Comparison of ENCODE assay signal across 9 mouse cellular contexts in genomic region chr17:35232659-35233058, GRCm38 (mm10). TPM values are rescaled to one million over a fixed set of nuclear protein-coding genes. Genes with fewer than 3 reads are reported as not detected.
DNase-seq lines count a peak whose midpoint lies in the region; ATAC-seq and TF ChIP-seq lines count a peak whose summit lies in the region.
"Had no signal": no experiment of that assay in that cellular context is flagged by ENCODE, and none has a peak within 500 bp of the region (broad histone marks: within the 10 kb centered on the region; RNA-seq: fewer than 3 reads in every experiment).

No protein-coding gene starts in this region.

- H3K27ac ChIP-seq in heart, embryonic 15.5 days, result peak overlapping the region; percentile 96
- H3K27ac ChIP-seq in midbrain, embryonic 15.5 days, result no peak overlapping the region
- no peak overlapping the region for H3K27ac ChIP-seq in midbrain, postnatal 0 days (ENCODE audit: low read depth, low read length)
- H3K27ac ChIP-seq in limb, embryonic 14.5 days (replicated peaks; ENCODE audit: low read depth, low read length), result peak overlapping the region; percentile 63; the same call in 1 of the 2 replicates

- no peak overlapping the region for H3K9ac ChIP-seq in heart, embryonic 15.5 days
- no peak overlapping the region for H3K9ac ChIP-seq in midbrain, embryonic 15.5 days
- H3K9ac ChIP-seq in midbrain, postnatal 0 days (replicated peaks; ENCODE audit: low read length, poor library complexity, severe bottlenecking), result no peak overlapping the region
- no peak overlapping the region for H3K9ac ChIP-seq in limb, embryonic 14.5 days (ENCODE audit: low read depth, low read length, severe bottlenecking)

- no peak for DNase-seq in heart, postnatal 10 days
- DNase-seq in midbrain, postnatal 0 days (ENCODE audit: low spot score), result no peak
- no peak for DNase-seq in limb, embryonic 14.5 days (ENCODE audit: low spot score)
- DNase-seq in thymus, postnatal 25 days, result peak; percentile 70
- no peak for DNase-seq in right cerebral cortex, postnatal 25 days
- DNase-seq in adrenal gland, postnatal 14 days, result no peak

- WGBS in heart, embryonic 15.5 days, result 68% methylated on average over 5 of the region's 5 CpGs
- 85% methylated on average over 5 of the region's 5 CpGs for WGBS in midbrain, embryonic 15.5 days
- WGBS in midbrain, postnatal 0 days, result 89% methylated on average over 5 of the region's 5 CpGs
- 78% methylated on average over 5 of the region's 5 CpGs for WGBS in limb, embryonic 14.5 days

- no peaks in the 10 kb centered on the region for H3K27me3 ChIP-seq in heart, embryonic 15.5 days
- H3K27me3 ChIP-seq in midbrain, embryonic 15.5 days (replicated peaks), result no peaks in the 10 kb centered on the region
- no peaks in the 10 kb centered on the region for H3K27me3 ChIP-seq in midbrain, postnatal 0 days (ENCODE audit: insufficient read depth, low read length)
- no peaks in the 10 kb centered on the region for H3K27me3 ChIP-seq in limb, embryonic 14.5 days (ENCODE audit: control insufficient read depth, insufficient read depth, low read length)

- H3K4me3 ChIP-seq in heart, embryonic 15.5 days, result no peak overlapping the region
- H3K4me3 ChIP-seq in midbrain, embryonic 15.5 days, result no peak overlapping the region
- H3K4me3 ChIP-seq in midbrain, postnatal 0 days (ENCODE audit: low read depth, low read length), result no peak overlapping the region
- no peak overlapping the region for H3K4me3 ChIP-seq in limb, embryonic 14.5 days (replicated peaks; ENCODE audit: low read length)

- no peak for TF ChIP-seq POLR2A in limb, embryonic 14.5 days (IDR thresholded peaks at IDR 0.05; ENCODE audit: borderline replicate concordance, extremely low read depth, insufficient read depth, insufficient read length)

- intact Hi-C loops in heart, postnatal 10 days (cut with DNase I), result loop anchor here (1.0 to 10.0 kb wide), 4 partner anchors 54 to 388 kb away; partner anchors contain the start of gene Vars

- no peak for ATAC-seq in heart, embryonic 15.5 days (replicated peaks; ENCODE audit: insufficient number of reproducible peaks, insufficient read depth, low FRiP score, low read depth)
- ATAC-seq in midbrain, embryonic 15.5 days (replicated peaks), result no peak
- ATAC-seq in midbrain, postnatal 0 days (ENCODE audit: low FRiP score), result no peak
- no peak for ATAC-seq in limb, embryonic 14.5 days (ENCODE audit: low FRiP score, low read depth)

- no peak overlapping the region; the same call in 1 of the 2 replicates for H3K4me2 ChIP-seq in heart, embryonic 15.5 days
- H3K4me2 ChIP-seq in midbrain, embryonic 15.5 days, result 0 out of 2 replicates have a peak overlapping the region, but pooled peaks have one; percentile 31
- no peak overlapping the region for H3K4me2 ChIP-seq in midbrain, postnatal 0 days (ENCODE audit: low read depth, low read length, poor library complexity, severe bottlenecking)
- H3K4me2 ChIP-seq in limb, embryonic 14.5 days (replicated peaks; ENCODE audit: low read depth, low read length, severe bottlenecking), result no peak overlapping the region

- no peak for TF ChIP-seq CTCF in midbrain, postnatal 0 days (IDR thresholded peaks at IDR 0.05)

- no peaks in the 10 kb centered on the region for H3K9me3 ChIP-seq in heart, embryonic 15.5 days (replicated peaks)
- H3K9me3 ChIP-seq in midbrain, embryonic 15.5 days, result no peaks in the 10 kb centered on the region
- no peaks in the 10 kb centered on the region for H3K9me3 ChIP-seq in midbrain, postnatal 0 days (ENCODE audit: low read length)
- no peaks in the 10 kb centered on the region for H3K9me3 ChIP-seq in limb, embryonic 14.5 days (ENCODE audit: control insufficient read depth, low read length)

- H3K4me1 ChIP-seq in heart, embryonic 15.5 days (replicated peaks), result peaks cover 34% of the 10 kb centered on the region
- H3K4me1 ChIP-seq in midbrain, embryonic 15.5 days, result peaks cover 40% of the 10 kb centered on the region
- peaks cover 5% of the 10 kb centered on the region; the same call in 1 of the 2 replicates for H3K4me1 ChIP-seq in midbrain, postnatal 0 days (ENCODE audit: insufficient read depth, low read length)
- H3K4me1 ChIP-seq in limb, embryonic 14.5 days (ENCODE audit: control insufficient read depth, insufficient read depth, low read length), result peaks cover 23% of the 10 kb centered on the region

- H3K36me3 ChIP-seq in heart, embryonic 15.5 days, result peaks cover 29% of the 10 kb centered on the region
- peaks cover 14% of the 10 kb centered on the region for H3K36me3 ChIP-seq in midbrain, embryonic 15.5 days (replicated peaks)
- H3K36me3 ChIP-seq in midbrain, postnatal 0 days (ENCODE audit: insufficient read depth, low read length), result peaks cover 42% of the 10 kb centered on the region
- peaks cover 47% of the 10 kb centered on the region for H3K36me3 ChIP-seq in limb, embryonic 14.5 days (ENCODE audit: control insufficient read depth, insufficient read depth, low read length)

RNA-seq across cellular contexts. Expression of gene Atp6v1g2, which starts 0.8 kb away (rescaled TPM):
- 8.9 and 9.4 TPM in 2 replicates for polyA plus RNA-seq in heart, embryonic 15.5 days (2015; fragmentation: Nextera tagmentation; extraction: Ambion mirVana)
- 1 to 10 TPM; 4.9 to 5.7 TPM for total RNA-seq in heart, postnatal 10 days (2021)
- 94.4 and 100 TPM in 2 replicates for polyA plus RNA-seq in midbrain, embryonic 15.5 days (2015; fragmentation: Nextera tagmentation; extraction: Ambion mirVana)
- 109 and 117 TPM in 2 replicates for total RNA-seq in midbrain, postnatal 0 days (2014; rRNA removed)
- polyA plus RNA-seq in midbrain, postnatal 0 days (2015; fragmentation: Nextera tagmentation; extraction: Ambion mirVana), result 210 and 232 TPM in 2 replicates
- 11.2 and 12.0 TPM in 2 replicates for polyA plus RNA-seq in limb, embryonic 14.5 days (2012; rRNA removed)
- 3.6 and 4.9 TPM in 2 replicates for polyA plus RNA-seq in limb, embryonic 14.5 days (2014; fragmentation: Nextera tagmentation; extraction: Ambion mirVana)
- total RNA-seq in adrenal gland, postnatal 14 days (2021), result 7.0 and 8.2 TPM in 2 replicates

RNA-seq across cellular contexts. Expression of gene Nfkbil1, which starts 2.9 kb away (rescaled TPM):
- 7.8 and 9.1 TPM in 2 replicates for polyA plus RNA-seq in heart, embryonic 15.5 days (2015; fragmentation: Nextera tagmentation; extraction: Ambion mirVana)
- total RNA-seq in heart, postnatal 10 days (2021), result 10 to 100 TPM in 1 of 2 experiments, 1 to 10 TPM in 1; 10.0 to 12.2 TPM
- polyA plus RNA-seq in midbrain, embryonic 15.5 days (2015; fragmentation: Nextera tagmentation; extraction: Ambion mirVana), result 11.7 and 11.8 TPM in 2 replicates
- 17.0 and 18.5 TPM in 2 replicates for total RNA-seq in midbrain, postnatal 0 days (2014; rRNA removed)
- 11.2 and 12.3 TPM in 2 replicates for polyA plus RNA-seq in midbrain, postnatal 0 days (2015; fragmentation: Nextera tagmentation; extraction: Ambion mirVana)
- polyA plus RNA-seq in limb, embryonic 14.5 days (2012; rRNA removed), result 17.0 and 19.6 TPM in 2 replicates
- polyA plus RNA-seq in limb, embryonic 14.5 days (2014; fragmentation: Nextera tagmentation; extraction: Ambion mirVana), result 4.9 and 5.9 TPM in 2 replicates
- total RNA-seq in adrenal gland, postnatal 14 days (2021), result 15.3 and 17.7 TPM in 2 replicates

RNA-seq across cellular contexts. Expression of gene Ddx39b, which starts 8.9 kb away (rescaled TPM):
- polyA plus RNA-seq in heart, embryonic 15.5 days (2015; fragmentation: Nextera tagmentation; extraction: Ambion mirVana), result 213 and 268 TPM in 2 replicates
- total RNA-seq in heart, postnatal 10 days (2021), result 100 to 1,000 TPM; 163 to 169 TPM
- 379 and 391 TPM in 2 replicates for polyA plus RNA-seq in midbrain, embryonic 15.5 days (2015; fragmentation: Nextera tagmentation; extraction: Ambion mirVana)
- total RNA-seq in midbrain, postnatal 0 days (2014; rRNA removed), result 261 and 288 TPM in 2 replicates
- polyA plus RNA-seq in midbrain, postnatal 0 days (2015; fragmentation: Nextera tagmentation; extraction: Ambion mirVana), result 320 and 329 TPM in 2 replicates
- polyA plus RNA-seq in limb, embryonic 14.5 days (2012; rRNA removed), result 877 and 1,003 TPM in 2 replicates
- 416 and 445 TPM in 2 replicates for polyA plus RNA-seq in limb, embryonic 14.5 days (2014; fragmentation: Nextera tagmentation; extraction: Ambion mirVana)
- 200 and 232 TPM in 2 replicates for total RNA-seq in adrenal gland, postnatal 14 days (2021)

RNA-seq across cellular contexts. Expression of gene Gm16181, which starts 12.0 kb away (rescaled TPM):
- 0.35 and 0.48 TPM in 2 replicates for polyA plus RNA-seq in heart, embryonic 15.5 days (2015; fragmentation: Nextera tagmentation; extraction: Ambion mirVana)
- total RNA-seq in heart, postnatal 10 days (2021), result under 1 TPM in 1 of 2 experiments, not detected in 1; 0.84 TPM
- polyA plus RNA-seq in midbrain, embryonic 15.5 days (2015; fragmentation: Nextera tagmentation; extraction: Ambion mirVana), result 1.6 TPM in 1 of 2 replicates, not detected in the other
- total RNA-seq in midbrain, postnatal 0 days (2014; rRNA removed), result not detected in 2 replicates
- polyA plus RNA-seq in midbrain, postnatal 0 days (2015; fragmentation: Nextera tagmentation; extraction: Ambion mirVana), result 0.33 TPM in 1 of 2 replicates, not detected in the other
- polyA plus RNA-seq in limb, embryonic 14.5 days (2012; rRNA removed), result 0.26 TPM in 1 of 2 replicates, not detected in the other
- polyA plus RNA-seq in limb, embryonic 14.5 days (2014; fragmentation: Nextera tagmentation; extraction: Ambion mirVana), result not detected in 2 replicates
- 0.67 TPM in 1 of 2 replicates, not detected in the other for total RNA-seq in adrenal gland, postnatal 14 days (2021)
- total RNA-seq: megakaryocyte-erythroid progenitor cell, adult 5-6 weeks had no signal

RNA-seq across cellular contexts. Expression of gene Lta, which starts 27.5 kb away (rescaled TPM):
- polyA plus RNA-seq in heart, embryonic 15.5 days (2015; fragmentation: Nextera tagmentation; extraction: Ambion mirVana), result 0.09 and 0.62 TPM in 2 replicates
- total RNA-seq in heart, postnatal 10 days (2021), result under 1 TPM in 1 of 2 experiments, not detected in 1; 0.17 TPM
- 0.32 and 0.69 TPM in 2 replicates for polyA plus RNA-seq in midbrain, embryonic 15.5 days (2015; fragmentation: Nextera tagmentation; extraction: Ambion mirVana)
- total RNA-seq in midbrain, postnatal 0 days (2014; rRNA removed), result 0.49 and 1.2 TPM in 2 replicates
- polyA plus RNA-seq in midbrain, postnatal 0 days (2015; fragmentation: Nextera tagmentation; extraction: Ambion mirVana), result 0.98 and 1.2 TPM in 2 replicates
- 0.36 and 0.39 TPM in 2 replicates for polyA plus RNA-seq in limb, embryonic 14.5 days (2012; rRNA removed)
- 0.14 TPM in 1 of 2 replicates, not detected in the other for polyA plus RNA-seq in limb, embryonic 14.5 days (2014; fragmentation: Nextera tagmentation; extraction: Ambion mirVana)
- total RNA-seq in adrenal gland, postnatal 14 days (2021), result 0.33 and 2.7 TPM in 2 replicates
- total RNA-seq: megakaryocyte-erythroid progenitor cell, adult 5-6 weeks had no signal

Comparison
In these comparisons a context has a peak if more than half of its experiments do, and no peak if none do; other contexts are left out.
1. H3K27ac ChIP-seq: peak in heart, embryonic 15.5 days (single experiment) and limb, embryonic 14.5 days (single experiment); none in midbrain, embryonic 15.5 days (single experiment) and midbrain, postnatal 0 days (single experiment).